Mouse (Mus musculus) spleen, adult 2 months (tissue): ENCODE measurements around the gene Fyn.

Source experiments
- CTCF ChIP-seq: fragments of 200-500 bp; IDR thresholded peaks from 2 replicates; pipeline ENCODE4 v1.5.1; 2011; ENCODE audit warnings: mild to moderate bottlenecking, inconsistent platforms; ENCODE audit not compliant: insufficient read depth, insufficient read length, insufficient replicate concordance; ENCODE audit errors: extremely low read depth
- POLR2A ChIP-seq: fragments of 200-500 bp; IDR thresholded peaks from 2 replicates; pipeline ENCODE4 v1.6.1; 2011; ENCODE audit warnings: low read depth, low read length, inconsistent platforms

DNA sequence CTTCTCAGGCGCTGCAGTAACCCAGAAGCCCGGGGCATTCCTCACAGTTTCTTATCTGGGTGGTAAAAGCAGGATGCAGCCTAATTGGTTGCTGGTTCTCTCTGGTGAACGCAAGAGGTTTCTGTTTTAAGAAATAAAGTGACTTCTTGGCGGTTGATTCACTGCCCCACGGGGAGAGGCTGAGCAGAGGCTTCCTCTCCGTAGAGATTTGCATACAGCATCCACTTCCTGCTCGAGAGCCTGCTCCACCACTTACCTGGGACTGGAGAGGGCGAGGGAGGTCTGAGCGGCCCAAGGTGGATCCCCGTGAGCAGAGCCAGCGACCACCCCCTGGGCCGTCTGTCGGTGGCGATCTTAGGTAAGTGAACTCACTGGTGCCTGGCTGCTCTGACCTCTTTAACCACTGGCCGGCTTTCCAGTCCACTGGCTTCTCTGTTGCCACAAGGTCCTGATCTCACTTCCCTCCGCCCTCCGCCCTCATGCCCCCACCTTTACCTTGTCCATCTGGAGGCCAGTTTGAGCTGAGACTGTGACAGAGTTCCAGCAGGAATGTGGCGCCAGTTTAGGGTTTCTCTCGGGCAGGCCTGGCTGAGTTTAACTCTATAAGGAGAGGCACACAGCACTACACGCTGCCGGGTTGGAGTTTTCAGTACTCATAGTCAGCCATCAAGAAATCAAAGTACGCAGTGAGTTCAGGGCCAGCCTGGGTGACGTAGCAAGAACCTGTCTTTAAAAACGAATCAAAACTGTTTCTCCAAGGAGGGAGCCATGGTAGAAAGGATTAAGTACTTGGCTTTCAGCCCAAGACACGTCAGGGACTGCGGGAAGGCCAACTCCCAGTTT, 244.6 kb downstream of the Fyn start:
- TF ChIP-seq CTCF (no peak), POLR2A (peak; percentile 40)
